Mouse (Mus musculus) hindbrain, embryonic 14.5 days (tissue): ENCODE measurements around the gene Zfp362. TPM values are rescaled to one million over a fixed set of nuclear protein-coding genes. Genes with fewer than 3 reads are reported as not detected.

Source experiments
- ATAC-seq: fragments of 200-750 bp; cut with Nextera tagmentation; 2 replicates; pipeline ENCODE4 v1.8.0; 2017; ENCODE audit warnings: moderate number of reproducible peaks, mild to moderate bottlenecking, moderate TSS enrichment, moderate library complexity; ENCODE audit not compliant: low FRiP score
- DNase-seq: peaks from one replicate; pipeline ENCODE4 v3.0.0-alpha.2; 2015; ENCODE audit warnings: low spot score
- H3K27ac ChIP-seq: fragments of 300-500 bp; sonication (generic); 2 replicates; pipeline ENCODE4 v1.5.1; 2014; ENCODE audit warnings: mild to moderate bottlenecking, moderate library complexity
- H3K27me3 ChIP-seq: fragments of 300-500 bp; sonication (generic); 2 replicates; pipeline ENCODE4 v1.6.1; 2014; ENCODE audit warnings: mild to moderate bottlenecking, low read length, mixed read lengths; ENCODE audit not compliant: control insufficient read depth, insufficient read depth
- H3K36me3 ChIP-seq: fragments of 300-500 bp; sonication (generic); replicated peaks from 2 replicates; pipeline ENCODE4 v1.6.1; 2014; ENCODE audit not compliant: control insufficient read depth, insufficient read depth
- H3K4me1 ChIP-seq: fragments of 300-500 bp; sonication (generic); replicated peaks from 2 replicates; pipeline ENCODE4 v1.6.1; 2014; ENCODE audit warnings: antibody characterized with exemption, low read length, mixed read lengths; ENCODE audit not compliant: control insufficient read depth, insufficient read depth
- H3K4me2 ChIP-seq: fragments of 300-500 bp; sonication (generic); replicated peaks from 2 replicates; pipeline ENCODE4 v1.6.1; 2014; ENCODE audit warnings: mild to moderate bottlenecking, moderate library complexity
- H3K4me3 ChIP-seq: fragments of 300-500 bp; sonication (generic); replicated peaks from 2 replicates; pipeline ENCODE4 v1.5.1; 2014; ENCODE audit warnings: mild to moderate bottlenecking, low read length
- H3K9ac ChIP-seq: fragments of 300-500 bp; sonication (generic); 2 replicates; pipeline ENCODE4 v1.6.1; 2014
- H3K9me3 ChIP-seq: fragments of 300-500 bp; sonication (generic); 2 replicates; pipeline ENCODE4 v1.6.1; 2016; ENCODE audit warnings: low read length; ENCODE audit not compliant: control insufficient read depth
- WGBS: fragments of 180-500 bp; shearing (Covaris S2); extraction: QIAGEN DNeasy Blood & Tissue Kit; methylation state at CpG from one replicate; pipeline ENCODE4 v1.1.7; 2014; 5-methylcytosine and 5-hydroxymethylcytosine counted together
- polyA plus RNA-seq: library from polyadenylated mRNA; unstranded; fragments of >200 nt; fragmentation: Nextera tagmentation; extraction: Ambion mirVana; gene quantifications from 2 replicates; pipeline ENCODE4 v1.2.1, GENCODE M21; 2014

The Zfp362 gene
- polyA plus RNA-seq, 1 experiment from 2014 or later = 33.6 TPM

- Histone ChIP-seq H3K4me3 (no peak overlapping the region), H3K9ac (no peak overlapping the region), H3K27ac (no peak overlapping the region), H3K36me3 (peaks cover 46% of the 10 kb centered on the region), H3K4me2 (no peak overlapping the region), H3K27me3 (no peaks in the 10 kb centered on the region), H3K9me3 (no peaks in the 10 kb centered on the region), H3K4me1 (peaks cover 32% of the 10 kb centered on the region)
- no peak for ATAC-seq
- 69% methylated on average over 1 of the region's 1 CpGs for WGBS
- no peak for DNase-seq
These were observed 65.0 kb downstream of the Zfp362 start for GRCm38 (mm10) chr4:128740878-128741277.

- no peaks in the 10 kb centered on the region for H3K9me3 ChIP-seq
- ATAC-seq (no peak), DNase-seq (no peak)
- no peaks in the 10 kb centered on the region for H3K27me3 ChIP-seq
- peaks cover 33% of the 10 kb centered on the region for H3K36me3 ChIP-seq
- peaks cover 60% of the 10 kb centered on the region for H3K4me1 ChIP-seq
- peak overlapping the region; percentile 82; the same call in 1 of the 2 replicates for H3K27ac ChIP-seq
- no peak overlapping the region for H3K9ac ChIP-seq
- 0 out of 2 replicates have a peak overlapping the region, but pooled peaks have one; percentile 33 for H3K4me2 ChIP-seq
- WGBS = 56% methylated on average over 14 of the region's 14 CpGs
- H3K4me3 ChIP-seq = no peak overlapping the region
These were observed 67.8 kb downstream of the Zfp362 start for GRCm38 (mm10) chr4:128737825-128738610.

GRCm38 (mm10) chr4:128737137-128737589 is 68.7 kb downstream of the Zfp362 start:
- DNase-seq (no peak), ATAC-seq (no peak)
- WGBS = 2% methylated on average over 6 of the region's 6 CpGs
- peaks cover 25% of the 10 kb centered on the region for H3K36me3 ChIP-seq
- peaks cover 60% of the 10 kb centered on the region for H3K4me1 ChIP-seq
- peak overlapping the region; percentile 82 for H3K27ac ChIP-seq
- H3K9ac ChIP-seq = peak overlapping the region; percentile 34; the same call in 1 of the 2 replicates
- H3K27me3 ChIP-seq = no peaks in the 10 kb centered on the region
- peak overlapping the region; percentile 33 for H3K4me2 ChIP-seq
- H3K9me3 ChIP-seq = no peaks in the 10 kb centered on the region
- no peak overlapping the region; the same call in 1 of the 2 replicates for H3K4me3 ChIP-seq

DNA sequence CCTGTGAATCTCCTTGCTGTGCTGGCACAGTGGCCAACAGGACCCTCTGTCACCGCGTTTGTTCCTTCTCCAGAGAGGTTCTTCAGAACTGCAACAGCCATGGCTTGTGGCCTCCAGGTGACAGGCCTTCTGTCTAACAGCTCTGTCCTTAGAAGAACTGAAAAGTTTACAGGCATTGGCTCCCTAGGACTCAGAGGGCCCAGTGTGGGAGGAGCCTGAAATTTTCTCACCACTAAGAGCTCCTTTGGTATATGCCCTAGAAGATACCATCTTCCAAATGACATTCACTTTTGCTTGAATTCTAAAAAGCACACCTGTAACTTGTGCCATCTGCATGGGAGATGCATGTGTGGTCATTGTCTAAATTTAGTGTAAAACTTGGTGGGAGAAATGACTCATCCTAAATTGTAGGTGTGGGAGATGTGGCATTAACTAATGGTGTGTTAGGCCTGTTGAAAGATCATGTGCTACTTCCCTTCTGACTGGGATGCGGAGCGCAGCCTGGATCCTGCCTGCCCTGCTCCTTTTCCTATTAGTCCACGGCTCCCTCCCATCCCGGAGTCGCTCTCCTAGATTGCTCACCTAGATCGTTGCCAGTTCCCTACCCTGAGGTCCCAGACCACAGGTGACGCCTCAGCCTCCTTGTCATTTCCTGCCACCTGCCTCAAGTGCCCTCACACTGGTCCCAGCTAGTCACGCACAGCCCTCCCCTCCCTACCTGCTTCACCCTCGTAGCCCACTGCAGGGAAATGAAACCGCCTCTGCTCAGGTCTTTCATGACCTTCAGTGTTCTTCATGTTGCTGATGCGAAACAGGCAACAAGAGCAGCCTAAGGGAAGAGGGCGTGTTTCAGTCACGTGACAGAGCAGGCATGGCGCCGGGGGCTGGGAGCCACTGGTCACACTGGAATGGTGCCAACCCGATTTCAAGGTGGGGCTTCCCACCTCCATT is 70.8 kb downstream of the Zfp362 start:
- H3K4me3 ChIP-seq = no peak overlapping the region
- peak overlapping the region; percentile 13 for H3K4me2 ChIP-seq
- no peaks in the 10 kb centered on the region for H3K9me3 ChIP-seq
- H3K36me3 ChIP-seq = peaks cover 29% of the 10 kb centered on the region
- no peaks in the 10 kb centered on the region for H3K27me3 ChIP-seq
- H3K27ac ChIP-seq = peak overlapping the region; percentile 52
- peak overlapping the region; percentile 30; the same call in 1 of the 2 replicates for H3K9ac ChIP-seq
- WGBS = 60% methylated on average over 18 of the region's 18 CpGs
- ATAC-seq = no peak
- no peak for DNase-seq
- peaks cover 80% of the 10 kb centered on the region for H3K4me1 ChIP-seq

DNA sequence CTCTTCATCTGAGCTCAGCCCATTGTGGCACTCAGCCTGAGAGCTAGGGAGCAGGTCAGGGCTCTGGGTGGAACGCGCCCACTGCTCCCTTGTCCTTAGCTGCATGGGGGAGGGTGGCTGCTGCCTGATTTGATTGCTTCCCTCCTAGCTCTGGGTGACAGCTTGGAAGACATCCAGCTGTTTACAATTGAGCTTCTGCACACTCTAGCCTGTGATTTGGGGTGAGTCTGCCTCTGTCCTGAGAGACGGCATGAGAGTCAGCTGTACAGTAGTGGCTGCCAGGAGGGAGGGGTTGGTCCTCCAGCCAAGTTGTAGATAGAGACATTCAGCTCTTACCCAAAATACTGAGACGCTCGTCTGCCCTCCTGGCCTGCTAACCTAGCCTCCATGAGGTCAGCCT is 71.6 kb downstream of the Zfp362 start:
- peak; percentile 63 for DNase-seq

DNA sequence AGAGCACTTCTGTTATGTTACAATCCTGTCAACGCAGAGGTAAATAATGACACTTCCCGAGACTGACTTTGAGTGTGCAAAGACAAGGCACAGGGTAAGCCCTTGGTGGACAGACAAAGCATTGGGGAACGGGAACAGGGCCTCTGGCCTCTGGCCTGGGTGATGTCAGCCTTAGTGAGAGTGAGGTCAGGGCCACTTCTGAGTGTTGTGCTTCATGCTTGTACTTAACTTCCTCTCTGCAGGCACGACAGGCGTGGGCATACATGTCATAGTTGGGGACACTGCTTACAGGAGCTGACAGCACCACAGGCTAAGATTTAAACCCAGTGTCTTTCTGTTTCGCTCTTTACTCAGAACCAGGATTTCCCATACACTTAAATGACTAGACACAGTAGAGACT is 72.3 kb downstream of the Zfp362 start:
- H3K9me3 ChIP-seq = no peaks in the 10 kb centered on the region
- H3K4me3 ChIP-seq = no peak overlapping the region
- H3K27me3 ChIP-seq = no peaks in the 10 kb centered on the region
- ATAC-seq = no peak
- peaks cover 29% of the 10 kb centered on the region for H3K36me3 ChIP-seq
- H3K9ac ChIP-seq = peak overlapping the region; percentile 21
- H3K4me2 ChIP-seq = peak overlapping the region; percentile 27
- H3K27ac ChIP-seq = peak overlapping the region; percentile 11
- peaks cover 95% of the 10 kb centered on the region for H3K4me1 ChIP-seq
- WGBS = 31% methylated on average over 6 of the region's 6 CpGs
- DNase-seq = no peak

More for the DNA sequence above, 71.6 kb downstream of the Zfp362 start:
- Histone ChIP-seq H3K9ac (peak overlapping the region; percentile 21), H3K27ac (peak overlapping the region; percentile 11), H3K4me2 (peak overlapping the region; percentile 27; the same call in 1 of the 2 replicates), H3K9me3 (no peaks in the 10 kb centered on the region), H3K4me3 (no peak overlapping the region), H3K4me1 (peaks cover 87% of the 10 kb centered on the region), H3K27me3 (no peaks in the 10 kb centered on the region), H3K36me3 (peaks cover 29% of the 10 kb centered on the region)
- peak; percentile 82 for ATAC-seq
- 19% methylated on average over 5 of the region's 5 CpGs for WGBS

DNA sequence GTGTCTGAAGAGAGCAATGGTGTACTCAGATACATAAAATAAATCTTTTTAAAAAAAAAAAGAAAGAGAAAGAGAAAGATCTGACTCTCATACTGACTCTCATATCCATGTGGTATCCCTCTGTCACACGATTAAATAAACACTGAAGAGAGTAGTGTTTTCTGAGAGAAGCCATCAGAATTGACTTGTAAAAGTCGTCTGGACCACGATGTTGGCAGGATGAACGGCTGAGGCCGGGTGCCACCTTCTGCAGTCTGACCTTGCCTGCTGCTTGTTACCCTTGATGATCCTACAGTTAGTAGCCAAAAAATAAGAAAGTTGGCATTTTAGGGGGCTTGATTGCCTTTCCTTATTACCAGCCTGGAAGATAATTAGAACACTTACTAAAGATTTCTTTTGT is 73.1 kb downstream of the Zfp362 start:
- H3K36me3 ChIP-seq = peaks cover 26% of the 10 kb centered on the region; the same call in 1 of the 2 replicates
- H3K27ac ChIP-seq = no peak overlapping the region; the same call in 1 of the 2 replicates
- H3K9ac ChIP-seq = no peak overlapping the region
- no peaks in the 10 kb centered on the region for H3K9me3 ChIP-seq
- H3K4me1 ChIP-seq = peaks cover 91% of the 10 kb centered on the region
- no peak overlapping the region for H3K4me2 ChIP-seq
- 34% methylated on average over 5 of the region's 5 CpGs for WGBS
- ATAC-seq (no peak), DNase-seq (no peak)
- H3K27me3 ChIP-seq = no peaks in the 10 kb centered on the region
- no peak overlapping the region for H3K4me3 ChIP-seq

DNA sequence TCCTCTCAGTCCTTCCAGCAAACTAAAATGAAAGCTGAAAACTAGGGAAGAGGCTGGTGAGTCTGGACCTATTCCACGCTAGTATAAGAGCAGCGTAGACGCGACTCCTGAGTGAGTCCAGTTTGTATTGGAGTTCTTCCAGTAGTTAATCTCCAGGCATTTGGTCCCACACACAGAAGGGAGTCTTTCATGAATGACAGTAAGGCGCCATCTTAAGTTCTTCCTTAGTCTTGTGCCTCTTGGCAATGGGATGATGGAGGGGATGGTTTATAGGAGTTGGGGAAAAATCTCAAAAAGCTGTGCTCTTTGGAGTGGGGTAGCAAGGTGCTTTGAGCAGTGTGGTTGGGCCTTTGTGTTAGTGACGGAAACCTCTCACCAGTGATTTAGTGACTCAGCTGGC is 75.6 kb downstream of the Zfp362 start:
- Histone ChIP-seq H3K27me3 (no peaks in the 10 kb centered on the region), H3K9me3 (no peaks in the 10 kb centered on the region), H3K4me2 (peak overlapping the region; percentile 100), H3K9ac (peak overlapping the region; percentile 100), H3K27ac (no peak overlapping the region; the same call in none of the 2 replicates), H3K36me3 (peaks cover 24% of the 10 kb centered on the region; the same call in 1 of the 2 replicates), H3K4me3 (peak overlapping the region; percentile 75), H3K4me1 (peaks cover 71% of the 10 kb centered on the region)
- ATAC-seq (no peak), DNase-seq (no peak)
- 41% methylated on average over 6 of the region's 6 CpGs for WGBS

DNA sequence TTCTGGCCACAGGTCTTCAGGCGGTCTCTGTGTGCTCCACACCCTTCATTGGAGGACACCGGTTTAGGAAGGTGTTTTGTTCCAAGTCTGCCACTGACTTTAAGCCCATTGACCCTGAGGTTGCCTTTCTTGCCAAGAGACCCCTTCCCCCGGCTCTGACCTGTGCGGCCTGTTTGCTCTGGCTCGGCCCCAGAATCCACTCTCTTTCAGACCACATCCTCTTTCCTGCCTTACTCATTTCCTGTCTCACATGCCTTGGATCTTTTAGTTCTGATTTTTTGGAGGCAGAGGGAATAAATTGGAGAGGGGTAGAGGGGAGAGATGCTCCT is 76.2 kb downstream of the Zfp362 start:
- Histone ChIP-seq H3K9me3 (no peaks in the 10 kb centered on the region), H3K4me2 (peak overlapping the region; percentile 100), H3K36me3 (0 out of 2 replicates have a peak, but pooled peaks cover 18% of the 10 kb centered on the region), H3K27ac (peak overlapping the region; percentile 94), H3K4me3 (peak overlapping the region; percentile 75), H3K27me3 (no peaks in the 10 kb centered on the region), H3K9ac (peak overlapping the region; percentile 100), H3K4me1 (peaks cover 68% of the 10 kb centered on the region)
- WGBS = 16% methylated on average over 5 of the region's 5 CpGs
- ATAC-seq (no peak), DNase-seq (no peak)
